Mouse (Mus musculus): ENCODE results near the gene H2al1m. TPM values are rescaled to one million over a fixed set of nuclear protein-coding genes. Genes with fewer than 3 reads are reported as not detected.
"Not testable (repeated sequence)": the region's sequence is repeated elsewhere in the genome, so short reads cannot be mapped to it uniquely, and the experiment has no call there.

H2al1m gene
- total RNA-seq (2017) = 2.0 TPM in 1 of 2 replicates, not detected in the other

DNA sequence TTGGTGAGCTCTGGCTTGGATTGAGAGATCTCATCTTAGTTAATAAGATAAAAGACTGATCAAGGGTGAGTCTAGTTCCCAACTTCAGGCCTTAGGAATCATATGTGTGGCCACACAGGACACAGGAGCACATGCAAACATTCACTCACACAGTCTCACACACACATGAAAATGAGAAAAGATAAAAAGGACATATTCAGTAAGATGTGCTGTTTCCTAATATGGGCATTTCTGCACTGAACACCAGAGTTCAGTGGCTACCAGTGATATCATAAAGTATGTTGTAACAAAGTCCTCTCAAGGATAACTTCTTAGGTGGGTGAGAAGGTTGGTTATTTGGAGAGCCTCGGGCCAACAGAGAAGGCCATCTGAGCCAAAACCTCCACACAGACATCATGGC is at the start of gene H2al1m:
Gene H2al1m, plus strand, starts transcription at position 301 of the 400 bp plus-strand sequence.
- ATAC-seq (replicated peaks; ENCODE audit: low read depth, poor library complexity, severe bottlenecking) = not testable (repeated sequence)

DNA sequence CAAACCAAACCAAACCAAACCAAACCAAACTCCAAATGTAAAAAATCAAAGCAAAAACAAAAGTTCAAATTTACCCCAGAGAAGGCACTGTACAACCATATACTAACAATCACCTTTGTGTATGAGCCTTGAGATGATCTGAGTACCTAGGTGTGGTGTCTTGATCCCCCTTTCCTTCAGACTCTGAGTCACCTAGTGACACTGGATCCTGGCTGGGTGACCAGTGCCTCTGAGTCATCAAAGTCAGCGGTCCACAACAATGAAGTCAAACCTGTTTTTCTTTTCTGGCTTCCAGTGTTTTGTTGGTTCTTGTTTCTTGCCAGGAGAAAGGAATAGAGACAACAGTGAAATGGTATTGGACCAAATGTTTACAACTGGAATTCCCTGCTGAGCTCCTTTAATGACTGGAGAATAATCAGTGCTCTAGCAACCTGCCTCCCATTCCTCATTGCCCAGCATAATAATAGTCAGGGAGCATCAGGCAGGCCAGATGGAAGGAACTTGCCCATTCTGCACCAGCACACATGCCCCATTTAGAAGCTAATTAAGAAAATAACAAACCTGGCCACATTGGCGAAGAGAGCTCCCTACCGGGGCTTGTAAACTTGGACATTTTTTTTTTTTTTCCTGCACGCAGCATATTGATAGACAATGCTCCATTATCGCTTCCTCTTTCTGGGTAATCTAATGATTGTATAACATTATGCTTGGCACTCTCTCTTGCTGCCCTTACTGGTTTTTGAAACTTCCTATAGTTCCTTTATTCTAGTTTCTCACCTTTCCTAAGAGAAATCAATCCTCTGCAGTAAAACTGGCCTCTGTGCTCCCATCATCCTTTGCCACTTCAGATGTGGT is 42.6 kb upstream of the H2al1m start:
- ATAC-seq (replicated peaks; ENCODE audit: low read depth, poor library complexity, severe bottlenecking) = no peak

DNA sequence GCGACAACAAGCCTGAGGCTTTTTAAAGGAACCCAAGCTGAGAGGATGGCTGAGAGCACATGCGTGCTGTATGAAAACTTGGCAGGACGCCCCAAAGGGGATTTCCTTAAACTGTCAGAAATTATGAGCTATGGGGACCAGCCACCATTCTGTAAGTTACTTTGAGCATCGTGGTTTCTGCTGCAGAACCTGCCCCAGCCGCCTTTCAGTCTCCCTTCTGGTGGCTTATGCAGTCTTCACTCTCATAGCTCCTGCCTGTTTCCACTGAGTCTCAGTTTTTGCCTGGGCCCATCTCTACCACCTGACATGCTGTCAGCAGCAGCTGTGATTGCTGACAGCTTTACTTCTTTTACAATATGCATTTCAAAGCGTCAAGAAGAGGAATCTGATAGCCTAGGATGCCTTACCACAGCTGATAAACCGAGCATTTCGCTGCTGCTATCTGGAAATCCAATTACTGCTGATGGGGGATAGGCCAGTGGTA is 40.1 kb upstream of the H2al1m start:
- peak; percentile 39 for ATAC-seq (replicated peaks; ENCODE audit: low read depth, poor library complexity, severe bottlenecking)

DNA sequence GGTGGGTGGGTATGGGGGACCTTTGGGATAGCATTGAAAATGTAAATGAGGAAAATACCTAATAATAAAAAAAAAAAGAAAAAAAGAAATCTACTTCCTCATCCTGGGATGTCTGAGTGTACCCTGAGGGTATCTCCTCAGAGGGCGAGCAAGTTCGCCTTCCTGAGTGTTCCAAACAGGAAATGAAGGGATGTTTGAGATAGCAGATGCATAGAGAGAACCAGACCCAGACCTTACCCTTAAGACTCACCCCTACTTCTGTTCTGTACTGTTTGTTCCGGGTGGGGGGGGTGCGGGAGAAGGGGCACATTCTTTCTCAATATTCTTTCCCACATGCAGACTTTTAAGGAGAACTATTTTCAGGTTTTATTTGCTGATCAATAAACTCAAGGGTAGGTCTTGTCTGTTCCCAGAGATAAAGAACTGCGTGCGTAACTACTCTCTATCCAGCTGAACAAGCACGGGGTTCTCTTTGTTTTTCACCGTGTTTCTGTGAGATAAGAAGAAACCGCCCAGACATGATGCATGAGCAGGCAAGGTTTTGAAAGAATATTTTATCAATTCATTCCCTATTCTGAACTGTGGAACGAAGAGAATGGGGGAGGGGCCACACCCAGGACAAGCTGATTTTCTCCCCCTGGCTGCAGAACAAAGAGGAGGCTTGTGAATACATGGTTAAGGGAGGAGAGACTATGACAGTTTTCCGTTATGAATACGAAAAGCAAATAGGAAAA is 38.8 kb upstream of the H2al1m start:
- ATAC-seq (replicated peaks; ENCODE audit: low read depth, poor library complexity, severe bottlenecking) = peak; percentile 80

DNA sequence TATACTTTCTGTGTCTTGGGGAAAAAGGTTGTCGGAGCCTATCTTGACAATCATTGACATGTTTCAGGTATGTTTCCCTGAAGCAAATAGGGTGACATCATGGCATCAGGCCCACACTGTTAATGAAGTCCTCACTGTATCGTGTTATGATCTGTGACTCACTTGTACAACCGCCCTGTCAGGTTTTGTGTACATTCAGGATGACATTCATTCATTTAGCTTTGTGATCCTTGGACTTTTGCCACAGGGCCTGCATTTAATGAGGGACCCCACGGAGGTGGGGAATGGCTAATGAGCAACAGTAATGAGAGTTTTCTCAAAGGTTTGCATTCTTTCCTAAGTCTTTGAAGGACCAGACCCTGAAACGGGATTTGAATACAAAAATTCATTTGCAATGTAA is 34.7 kb upstream of the H2al1m start:
- no peak for ATAC-seq (replicated peaks; ENCODE audit: low read depth, poor library complexity, severe bottlenecking)

DNA sequence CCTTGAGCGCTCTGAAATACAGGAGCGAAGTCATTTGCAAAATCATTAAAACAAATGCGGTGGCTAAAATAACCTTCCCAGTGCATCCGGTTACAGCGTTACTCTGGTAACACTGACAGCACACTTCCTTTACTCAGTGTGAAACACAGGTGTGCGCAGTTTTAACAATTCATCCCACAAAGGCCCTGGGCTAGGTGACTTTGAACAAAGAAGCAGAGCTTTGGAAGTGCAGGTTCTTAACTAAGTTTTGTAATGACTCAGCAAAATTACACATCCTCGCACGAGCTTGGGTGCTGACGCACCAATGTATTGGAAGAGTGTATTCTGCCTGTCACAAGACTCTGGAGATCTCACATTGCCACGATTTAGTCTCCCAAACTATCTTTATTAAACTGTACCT is 29.6 kb upstream of the H2al1m start:
- ATAC-seq (replicated peaks; ENCODE audit: low read depth, poor library complexity, severe bottlenecking) = peak; percentile 56

DNA sequence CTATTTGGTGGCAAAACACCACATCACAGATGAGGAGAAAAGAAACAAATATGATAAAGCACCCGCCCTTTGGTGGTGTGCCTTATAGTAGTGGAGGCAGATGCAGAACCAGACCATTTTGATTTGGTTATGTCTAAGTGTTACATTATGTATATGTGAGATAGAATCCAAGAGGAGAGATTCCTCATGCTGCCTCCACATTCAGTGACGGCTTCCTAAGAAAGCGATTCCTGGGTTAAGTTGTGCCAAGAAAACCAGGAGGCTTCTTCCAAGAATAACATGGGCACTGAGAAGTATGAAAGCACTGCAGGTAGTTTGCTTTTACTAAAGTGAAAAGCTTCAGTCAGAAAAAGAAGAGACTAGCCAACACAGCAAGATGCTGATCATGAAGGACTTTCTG is 28.7 kb upstream of the H2al1m start:
- ATAC-seq (replicated peaks; ENCODE audit: low read depth, poor library complexity, severe bottlenecking) = no peak

DNA sequence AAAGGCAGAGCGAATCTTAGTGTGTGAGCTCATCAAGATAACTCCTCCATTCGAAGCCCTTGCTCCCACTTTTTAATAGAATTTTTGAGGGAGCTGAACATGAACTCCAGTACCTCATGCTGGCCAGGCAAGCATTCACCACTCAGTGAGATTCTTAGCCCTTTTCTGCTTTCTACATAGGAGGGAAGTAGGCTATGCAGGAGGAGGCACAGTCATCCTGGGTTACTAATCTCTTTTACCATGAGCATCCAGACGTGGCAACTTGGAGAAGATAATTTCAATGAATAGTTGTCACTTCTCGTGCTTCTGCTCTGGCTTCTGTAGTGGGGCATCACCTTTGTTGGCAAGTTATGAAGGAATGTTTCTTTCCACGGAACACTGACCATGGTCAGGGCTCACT is 26.8 kb upstream of the H2al1m start, which contains the start of gene Gm14862:
Gene Gm14862, minus strand, starts transcription at position 134 of the 400 bp plus-strand sequence.
- ATAC-seq (replicated peaks; ENCODE audit: low read depth, poor library complexity, severe bottlenecking) = 0 out of 2 replicates have a peak, but pooled peaks have one; percentile 25

DNA sequence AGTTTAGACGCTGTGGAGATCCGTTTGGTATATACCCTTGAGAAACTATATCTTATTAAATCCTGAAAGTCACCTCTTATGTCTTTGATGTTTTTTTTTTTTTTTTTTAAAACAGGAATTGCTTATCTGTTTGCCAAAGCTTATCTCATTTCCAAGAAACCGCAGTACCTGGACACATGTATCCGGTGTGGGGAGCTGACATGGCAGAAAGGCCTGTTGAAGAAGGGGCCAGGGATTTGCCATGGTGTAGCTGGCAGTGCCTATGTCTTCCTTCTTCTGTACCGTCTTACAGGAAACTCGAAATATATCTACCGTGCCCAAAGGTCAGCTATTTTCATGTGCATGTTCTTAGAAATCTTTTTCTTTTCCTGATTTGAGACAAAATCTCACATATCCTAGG is 25.7 kb upstream of the H2al1m start:
- ATAC-seq (replicated peaks; ENCODE audit: low read depth, poor library complexity, severe bottlenecking) = no peak

DNA sequence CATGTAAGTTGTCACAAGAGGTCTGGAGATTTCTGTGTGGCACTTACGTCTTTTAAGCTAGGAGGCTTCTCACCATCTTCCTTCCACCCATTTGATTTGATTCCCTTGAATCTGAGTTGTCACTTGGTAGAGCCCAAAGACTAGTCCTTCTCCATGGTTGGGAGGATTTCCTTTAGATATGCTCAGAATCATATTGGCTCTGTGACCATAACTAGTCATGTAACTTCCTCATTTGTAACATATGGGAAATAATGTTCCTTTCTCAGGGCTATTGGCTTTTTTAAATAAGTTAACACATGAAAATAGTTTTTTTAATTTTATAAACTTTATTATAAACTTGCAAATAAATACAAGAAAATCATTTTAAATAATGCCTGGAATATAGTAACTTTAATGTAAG is 24.3 kb upstream of the H2al1m start:
- ATAC-seq (replicated peaks; ENCODE audit: low read depth, poor library complexity, severe bottlenecking) = peak; percentile 63; the same call in 1 of the 2 replicates

DNA sequence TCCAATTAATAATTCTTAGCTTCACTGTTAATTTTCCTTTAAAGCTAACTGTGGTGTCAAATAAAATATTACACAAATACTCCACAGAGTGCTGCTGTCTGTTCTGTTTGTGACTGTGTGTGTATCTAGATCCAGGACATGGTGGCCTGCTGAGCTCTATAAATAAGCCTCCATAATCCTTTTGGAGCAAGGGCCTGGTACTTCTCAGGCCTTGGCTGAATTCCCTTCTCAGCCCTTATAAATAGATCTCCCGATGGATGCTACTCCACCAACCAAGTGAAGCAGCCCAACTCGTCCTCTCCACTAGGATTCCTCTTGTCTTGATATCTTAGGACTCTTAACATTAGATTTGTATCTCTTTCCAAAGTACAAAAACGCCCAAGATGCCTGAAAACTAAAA is 12.5 kb upstream of the H2al1m start:
- no peak for ATAC-seq (replicated peaks; ENCODE audit: low read depth, poor library complexity, severe bottlenecking)

DNA sequence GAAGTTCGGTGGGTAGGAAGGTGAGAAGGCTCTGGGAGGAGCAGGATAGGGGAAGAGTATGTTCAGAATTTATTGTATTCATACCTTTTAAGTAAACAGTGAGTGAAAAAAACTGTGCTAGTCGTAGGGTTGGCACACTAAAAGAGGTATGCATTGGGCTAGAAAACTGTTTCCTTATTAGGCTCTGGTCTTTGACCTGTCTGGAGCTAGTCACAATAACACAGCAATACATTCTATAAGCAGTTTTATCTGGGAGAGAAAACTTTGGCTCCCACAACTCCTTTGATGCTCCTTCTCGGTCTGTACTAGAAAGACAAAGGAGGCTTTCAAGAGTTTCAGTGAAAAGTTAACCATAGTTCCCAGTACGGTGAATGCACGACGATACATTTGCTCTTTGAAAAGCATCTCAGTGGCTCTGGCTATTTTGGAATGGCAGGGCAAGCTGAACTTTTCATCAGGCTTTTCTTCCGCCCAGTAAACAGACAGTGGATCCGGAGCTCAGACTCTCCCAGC is 11.6 kb upstream of the H2al1m start:
- ATAC-seq (replicated peaks; ENCODE audit: low read depth, poor library complexity, severe bottlenecking) = 0 out of 2 replicates have a peak, but pooled peaks have one; percentile 0

DNA sequence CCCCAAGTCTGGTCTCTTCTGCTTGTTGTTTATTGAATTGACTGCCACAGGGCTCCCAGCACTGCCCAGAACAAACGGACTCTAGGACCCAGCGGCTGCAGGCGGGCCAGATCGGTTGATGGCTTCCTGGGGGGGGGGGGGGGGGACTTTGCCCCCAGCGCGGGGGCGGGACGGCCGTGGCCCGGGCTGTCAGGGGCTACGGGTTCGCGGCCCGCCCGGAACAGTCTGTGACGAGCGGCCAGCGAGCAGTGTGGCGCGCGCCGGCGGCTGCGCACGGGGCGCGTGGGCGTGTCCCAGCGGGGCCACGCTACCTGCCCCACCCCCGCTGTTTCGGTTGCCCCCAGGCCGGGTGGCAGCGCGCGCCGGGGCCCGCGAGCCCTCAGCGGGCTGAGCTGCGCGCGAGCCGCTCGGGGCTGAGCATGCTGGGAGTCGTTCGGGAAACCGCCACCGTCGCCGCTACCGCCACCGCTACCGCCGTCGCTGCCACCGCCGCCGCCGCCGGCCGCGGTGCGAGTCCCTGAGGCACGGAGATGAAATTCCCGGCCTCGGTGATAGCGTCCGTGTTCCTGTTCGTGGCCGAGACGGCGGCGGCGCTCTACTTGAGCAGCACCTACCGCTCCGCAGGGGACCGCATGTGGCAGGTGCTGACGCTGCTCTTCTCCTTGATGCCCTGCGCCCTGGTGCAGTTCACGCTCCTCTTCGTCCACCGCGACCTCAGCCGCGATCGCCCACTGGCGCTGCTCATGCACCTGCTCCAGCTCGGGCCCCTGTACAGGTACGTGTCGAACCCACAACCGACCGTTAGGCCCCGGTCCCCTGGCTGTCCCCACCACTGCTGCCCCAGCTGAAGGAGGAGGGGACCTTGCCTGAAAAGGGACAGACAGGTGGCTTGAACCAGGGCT is 10.9 kb upstream of the H2al1m start, which contains the start of gene Xk:
Gene Xk, plus strand, starts transcription at position 297 of the 902 bp plus-strand sequence.
- peak; percentile 73 for ATAC-seq (replicated peaks; ENCODE audit: low read depth, poor library complexity, severe bottlenecking)

DNA sequence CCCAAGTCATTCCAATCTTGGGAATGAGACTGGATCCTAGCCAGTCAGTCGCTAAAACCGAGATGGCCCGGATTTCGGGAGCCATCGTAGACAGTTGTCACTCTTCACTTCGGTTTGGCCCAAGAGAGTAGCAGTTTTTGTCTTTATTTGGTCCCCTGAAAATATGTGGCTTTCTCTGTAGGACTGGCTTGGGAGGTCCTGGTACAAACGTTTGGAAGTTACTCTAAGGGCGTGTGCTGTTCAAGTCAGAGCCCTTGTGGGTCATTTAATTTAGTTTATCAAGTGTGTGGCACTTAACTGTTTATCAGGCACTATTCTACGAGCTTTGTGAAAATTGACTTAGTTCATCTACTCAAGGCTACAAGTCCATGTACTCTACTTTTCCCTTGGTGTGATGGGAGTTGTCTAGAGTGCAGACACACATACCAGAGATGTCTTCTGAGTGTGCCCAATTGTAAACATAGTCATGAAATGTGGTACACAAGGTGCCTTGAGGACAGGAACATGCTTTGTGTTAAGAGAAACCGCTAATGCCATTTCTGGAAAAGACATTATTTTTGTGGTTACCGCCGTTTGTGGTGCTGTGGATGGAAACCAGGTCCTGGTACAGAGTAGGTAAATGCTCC is 10.1 kb upstream of the H2al1m start:
- ATAC-seq (replicated peaks; ENCODE audit: low read depth, poor library complexity, severe bottlenecking) = no peak

DNA sequence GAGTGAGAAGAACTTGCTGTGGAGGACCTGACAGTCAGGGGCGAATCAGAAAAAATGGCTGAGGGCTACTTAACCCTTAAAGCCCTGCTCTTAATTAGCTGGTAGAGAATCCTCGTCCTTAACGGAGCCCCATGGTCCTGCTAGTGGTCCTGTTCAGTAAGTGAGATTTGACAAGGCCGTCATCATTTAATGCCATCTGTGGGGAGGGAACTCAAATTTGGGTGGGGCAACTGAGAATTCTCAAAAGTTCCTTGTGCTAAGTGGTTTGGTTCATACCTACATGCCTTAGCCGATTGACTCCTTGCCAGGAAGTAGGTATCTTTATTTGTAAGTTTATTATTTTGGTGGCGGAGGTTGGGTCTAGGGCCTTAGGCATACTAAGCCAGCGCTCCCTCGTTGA is 9.2 kb upstream of the H2al1m start:
- no peak; the same call in 1 of the 2 replicates for ATAC-seq (replicated peaks; ENCODE audit: low read depth, poor library complexity, severe bottlenecking)

DNA sequence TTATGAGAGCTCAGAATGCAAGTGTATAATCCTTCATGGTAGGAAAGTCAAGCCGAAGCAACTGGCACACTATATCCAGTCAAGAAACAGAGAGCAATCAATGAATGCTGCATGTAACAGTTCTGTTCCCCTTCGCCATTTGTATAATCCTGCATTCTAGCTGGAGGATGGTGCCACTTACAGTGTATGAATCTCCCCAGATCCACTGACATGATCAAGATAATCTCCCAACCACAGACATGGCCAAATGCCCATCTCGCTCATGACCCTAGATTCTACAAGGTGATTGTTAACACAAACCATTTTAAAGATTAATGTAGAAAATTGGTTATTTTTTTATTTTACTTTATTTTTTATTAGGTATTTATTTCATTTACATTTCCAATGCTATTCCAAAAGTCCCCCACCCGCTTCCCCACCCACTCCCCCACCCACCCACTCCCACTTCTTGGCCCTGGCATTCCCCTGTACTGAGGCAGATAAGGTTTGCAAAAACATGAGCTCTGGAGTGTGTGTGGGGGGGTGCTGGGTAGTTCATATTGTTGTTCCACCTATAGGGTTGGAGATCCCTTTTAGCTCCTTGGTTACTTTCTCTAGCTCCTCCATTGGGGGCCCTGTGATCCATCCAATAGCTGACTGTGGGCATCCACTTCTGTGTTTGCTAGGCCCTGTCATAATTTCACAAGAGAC is 9.7 kb downstream of the H2al1m start:
- ATAC-seq (replicated peaks; ENCODE audit: low read depth, poor library complexity, severe bottlenecking) = not testable (repeated sequence)

DNA sequence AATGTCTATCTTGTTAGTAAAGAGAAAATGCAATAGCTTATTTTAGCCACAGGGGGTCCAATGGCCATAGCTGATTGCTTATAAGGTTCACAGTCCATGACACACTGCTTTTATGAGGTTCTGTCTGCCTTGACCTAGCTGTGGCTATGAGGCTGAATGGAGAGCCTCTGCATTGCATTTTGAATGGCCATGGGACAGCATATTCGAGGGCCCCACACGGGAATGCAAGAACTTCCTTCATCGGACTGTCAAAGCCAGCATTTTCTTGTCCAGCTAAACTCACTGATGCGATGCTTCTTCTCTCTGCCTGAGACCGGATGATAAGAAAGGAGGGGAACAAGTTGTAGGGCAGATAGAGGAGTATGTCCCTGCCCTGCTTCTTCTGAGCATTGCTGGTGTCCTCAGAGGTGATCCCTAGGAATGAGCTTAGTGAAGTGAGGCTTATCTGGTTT is 14.9 kb downstream of the H2al1m start:
- peak; percentile 60 for ATAC-seq (replicated peaks; ENCODE audit: low read depth, poor library complexity, severe bottlenecking)

DNA sequence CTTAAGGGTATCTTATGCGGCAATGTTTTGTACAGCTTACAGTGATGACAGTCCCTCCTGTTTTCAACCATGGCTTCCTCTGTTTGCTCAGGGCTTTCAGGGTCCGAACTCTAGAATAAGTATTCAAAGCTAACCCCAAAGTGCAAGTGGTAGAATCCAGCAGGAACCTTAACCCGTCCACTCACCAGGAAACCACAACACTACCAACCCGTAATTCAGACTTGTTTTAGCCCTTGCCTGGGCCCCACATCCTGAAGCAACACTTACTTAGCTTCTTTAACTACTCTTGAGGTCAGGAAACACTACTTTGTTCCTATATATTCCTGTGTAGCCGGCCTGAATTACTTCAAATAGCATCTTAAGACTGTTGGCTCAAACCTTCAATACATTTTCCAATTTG is 19.2 kb downstream of the H2al1m start:
- 0 out of 2 replicates have a peak, but pooled peaks have one; percentile 29 for ATAC-seq (replicated peaks; ENCODE audit: low read depth, poor library complexity, severe bottlenecking)

Data from common myeloid progenitor, adult 5-6 weeks (primary cell).